Mouse (Mus musculus): ENCODE measurements around the gene Habp2.

The Habp2 gene

GRCm38 (mm10) chr19:56363721-56364460 lies 77.0 kb downstream of the Habp2 start:
- no peak for DNase-seq (ENCODE audit: low spot score)

- DNase-seq (ENCODE audit: low spot score) = no peak
These were observed 77.6 kb downstream of the Habp2 start for GRCm38 (mm10) chr19:56364563-56364962.

GRCm38 (mm10) chr19:56366168-56366567 lies 79.2 kb downstream of the Habp2 start:
- no peak for DNase-seq (ENCODE audit: low spot score)

GRCm38 (mm10) chr19:56366625-56367024 lies 79.7 kb downstream of the Habp2 start:
- no peak for DNase-seq (ENCODE audit: low spot score)

GRCm38 (mm10) chr19:56367778-56368177 lies 80.8 kb downstream of the Habp2 start:
- no peak for DNase-seq (ENCODE audit: low spot score)

GRCm38 (mm10) chr19:56368912-56369311 lies 82.0 kb downstream of the Habp2 start:
- DNase-seq (ENCODE audit: low spot score) = no peak
